8 mouse cellular contexts compared by ENCODE assay signal in the genomic region with DNA sequence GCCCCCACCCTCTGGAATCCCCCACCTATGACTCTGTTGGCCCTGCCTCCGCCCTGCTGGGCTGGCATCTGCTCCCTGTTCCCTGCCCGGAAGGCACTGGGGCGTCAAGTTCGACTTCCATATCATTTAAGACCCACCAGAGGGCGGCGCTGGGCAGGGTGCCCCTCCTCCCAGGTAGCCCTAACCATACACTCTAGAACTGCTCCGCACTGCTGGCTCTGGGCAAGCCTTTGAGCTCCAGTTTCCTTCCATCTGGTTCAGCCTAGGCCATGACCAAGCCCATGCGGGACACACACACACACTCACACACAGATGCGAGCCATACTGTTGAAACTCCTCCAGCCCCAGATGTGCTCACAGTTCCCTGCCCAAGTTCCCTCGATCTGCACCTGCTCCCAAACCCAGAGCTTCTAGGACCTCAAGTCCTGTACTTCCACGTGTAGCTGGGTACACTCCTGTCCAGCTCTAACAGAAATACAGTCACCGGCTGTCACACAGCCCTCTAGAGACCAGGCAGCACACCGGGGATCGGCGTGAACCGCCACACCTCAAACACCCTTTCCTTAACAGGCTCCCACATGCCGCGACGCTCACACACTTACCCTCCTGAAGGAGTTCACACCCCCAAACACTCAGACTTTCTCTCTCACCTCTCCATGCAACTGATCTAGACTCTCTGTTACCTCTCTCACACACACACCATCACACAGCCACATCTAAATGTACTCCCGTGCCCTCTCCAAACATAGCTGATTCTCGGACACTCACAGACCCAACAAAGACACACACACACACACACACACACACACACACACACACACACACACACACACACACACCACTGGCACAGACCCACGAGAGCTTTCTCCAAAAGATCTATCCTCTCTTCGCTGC. TPM values are rescaled to one million over a fixed set of nuclear protein-coding genes. Genes with fewer than 3 reads are reported as not detected.
DNase-seq lines count a peak whose midpoint lies in the region; ATAC-seq and TF ChIP-seq lines count a peak whose summit lies in the region.
"Had no signal": no experiment of that assay in that cellular context is flagged by ENCODE, and none has a peak within 500 bp of the region (broad histone marks: within the 10 kb centered on the region; RNA-seq: fewer than 3 reads in every experiment).

No protein-coding gene starts in this region.

- DNase-seq in stomach, postnatal 0 days (ENCODE audit: low spot score): no peak
- peak; percentile 45 for DNase-seq in limb, embryonic 10.5 days (ENCODE audit: low spot score)
- peak; percentile 58 for DNase-seq in right cerebral cortex, postnatal 4 days
- no peak for DNase-seq in c-Kit-positive CD71-positive TER-119-positive erythroid progenitor cells, embryonic 14.5 days (ENCODE audit: low spot score)

- H3K4me1 ChIP-seq in stomach, embryonic 14.5 days (ENCODE audit: control insufficient read depth, insufficient read depth, low read length): 0 out of 2 replicates have a peak, but pooled peaks cover 6% of the 10 kb centered on the region
- H3K4me1 ChIP-seq in stomach, postnatal 0 days (replicated peaks; ENCODE audit: control insufficient read depth, insufficient read depth): no peaks in the 10 kb centered on the region
- H3K4me1 ChIP-seq in embryonic facial prominence, embryonic 12.5 days: peaks cover 20% of the 10 kb centered on the region
- peaks cover 26% of the 10 kb centered on the region for H3K4me1 ChIP-seq in limb, embryonic 10.5 days
- H3K4me1 ChIP-seq: liver, embryonic 15.5 days had no signal

- peak overlapping the region; percentile 25; the same call in 1 of the 2 replicates for H3K4me3 ChIP-seq in stomach, embryonic 14.5 days (ENCODE audit: low read depth, low read length)
- no peak overlapping the region for H3K4me3 ChIP-seq in stomach, postnatal 0 days (ENCODE audit: low read depth, low read length)
- H3K4me3 ChIP-seq in embryonic facial prominence, embryonic 12.5 days: peak overlapping the region; percentile 32
- H3K4me3 ChIP-seq in limb, embryonic 10.5 days: peak overlapping the region; percentile 46
- H3K4me3 ChIP-seq: liver, embryonic 15.5 days had no signal

- no peak for TF ChIP-seq CTCF in stomach, postnatal 0 days (IDR thresholded peaks at IDR 0.05; ENCODE audit: low read depth)

- TF ChIP-seq EP300 in stomach, postnatal 0 days (optimal IDR thresholded peaks at IDR 0.05): no peak

- no peaks in the 10 kb centered on the region for H3K9me3 ChIP-seq in stomach, embryonic 14.5 days (ENCODE audit: control insufficient read depth, low read depth, low read length)
- H3K9me3 ChIP-seq in stomach, postnatal 0 days (ENCODE audit: control insufficient read depth, low read length): no peaks in the 10 kb centered on the region
- no peaks in the 10 kb centered on the region for H3K9me3 ChIP-seq in embryonic facial prominence, embryonic 12.5 days
- H3K9me3 ChIP-seq in limb, embryonic 10.5 days (replicated peaks): no peaks in the 10 kb centered on the region
- H3K9me3 ChIP-seq: liver, embryonic 15.5 days had no signal

- 5% methylated on average over 22 of the region's 23 CpGs for WGBS in stomach, embryonic 14.5 days
- WGBS in stomach, postnatal 0 days: 4% methylated on average over 23 of the region's 23 CpGs
- 5% methylated on average over 22 of the region's 23 CpGs for WGBS in embryonic facial prominence, embryonic 12.5 days
- WGBS in limb, embryonic 10.5 days: 4% methylated on average over 23 of the region's 23 CpGs

- H3K36me3 ChIP-seq in stomach, embryonic 14.5 days (ENCODE audit: control insufficient read depth, insufficient read depth, low read length): no peaks in the 10 kb centered on the region
- H3K36me3 ChIP-seq in stomach, postnatal 0 days (ENCODE audit: control insufficient read depth, insufficient read depth, low read length): no peaks in the 10 kb centered on the region
- H3K36me3 ChIP-seq in embryonic facial prominence, embryonic 12.5 days: no peaks in the 10 kb centered on the region
- H3K36me3 ChIP-seq in limb, embryonic 10.5 days: no peaks in the 10 kb centered on the region
- H3K36me3 ChIP-seq: liver, embryonic 15.5 days had no signal

- H3K27ac ChIP-seq in stomach, embryonic 14.5 days (ENCODE audit: low read length): no peak overlapping the region
- no peak overlapping the region for H3K27ac ChIP-seq in stomach, postnatal 0 days (replicated peaks)
- H3K27ac ChIP-seq in embryonic facial prominence, embryonic 12.5 days: no peak overlapping the region
- no peak overlapping the region for H3K27ac ChIP-seq in limb, embryonic 10.5 days
- H3K27ac ChIP-seq: liver, embryonic 15.5 days had no signal

- no peak overlapping the region for H3K9ac ChIP-seq in stomach, embryonic 14.5 days (replicated peaks; ENCODE audit: low read depth, low read length)
- H3K9ac ChIP-seq in stomach, postnatal 0 days (ENCODE audit: low read length): no peak overlapping the region
- H3K9ac ChIP-seq in embryonic facial prominence, embryonic 12.5 days: 0 out of 2 replicates have a peak overlapping the region, but pooled peaks have one; percentile 30
- H3K9ac ChIP-seq: liver, embryonic 15.5 days had no signal

- ATAC-seq in stomach, embryonic 14.5 days (ENCODE audit: insufficient number of reproducible peaks, insufficient read depth, low FRiP score, low read depth): no peak
- no peak for ATAC-seq in stomach, postnatal 0 days (ENCODE audit: low FRiP score, low TSS enrichment)
- ATAC-seq in embryonic facial prominence, embryonic 12.5 days (ENCODE audit: insufficient number of reproducible peaks, insufficient read depth, low FRiP score, low TSS enrichment): no peak
- ATAC-seq in megakaryocyte, adult 5-6 weeks (ENCODE audit: poor library complexity, severe bottlenecking): no peak

- H3K4me2 ChIP-seq in stomach, embryonic 14.5 days (replicated peaks; ENCODE audit: low read depth, low read length): no peak overlapping the region; the same call in 1 of the 2 replicates
- no peak overlapping the region for H3K4me2 ChIP-seq in stomach, postnatal 0 days (replicated peaks; ENCODE audit: low read depth)
- peak overlapping the region; percentile 60 for H3K4me2 ChIP-seq in embryonic facial prominence, embryonic 12.5 days (replicated peaks)
- H3K4me2 ChIP-seq: liver, embryonic 15.5 days had no signal

- H3K27me3 ChIP-seq in stomach, embryonic 14.5 days (ENCODE audit: control insufficient read depth, insufficient read depth, low read length): peaks cover 57% of the 10 kb centered on the region
- peaks cover 24% of the 10 kb centered on the region; the same call in 1 of the 2 replicates for H3K27me3 ChIP-seq in stomach, postnatal 0 days (ENCODE audit: control insufficient read depth, insufficient read depth, low read length)
- H3K27me3 ChIP-seq in embryonic facial prominence, embryonic 12.5 days: peaks cover 91% of the 10 kb centered on the region
- H3K27me3 ChIP-seq in limb, embryonic 10.5 days (ENCODE audit: low read depth, poor library complexity, severe bottlenecking): peaks cover 100% of the 10 kb centered on the region

RNA-seq across cellular contexts. Expression of a gene that starts 1.1 kb away (rescaled TPM):
- polyA plus RNA-seq in stomach, embryonic 14.5 days (2014; fragmentation: Nextera tagmentation; extraction: Ambion mirVana): 1.2 TPM in 2 replicates
- polyA plus RNA-seq in stomach, postnatal 0 days (2015; fragmentation: Nextera tagmentation; extraction: Ambion mirVana): 1.2 and 1.5 TPM in 2 replicates
- 2.9 and 3.9 TPM in 2 replicates for polyA plus RNA-seq in embryonic facial prominence, embryonic 12.5 days (2016; fragmentation: Nextera tagmentation; extraction: Ambion mirVana)
- 0.11 and 0.48 TPM in 2 replicates for polyA plus RNA-seq in limb, embryonic 10.5 days (2016; fragmentation: Nextera tagmentation; extraction: Ambion mirVana)
- total RNA-seq in megakaryocyte, adult 5-6 weeks (2015): not detected in 2 replicates
- not detected in 2 replicates for total RNA-seq in megakaryocyte, adult 5-6 weeks (2017)

Comparison
In these comparisons a context has a peak if more than half of its experiments do, and no peak if none do; other contexts are left out.
1. DNase-seq: peak in limb, embryonic 10.5 days (single experiment) and right cerebral cortex, postnatal 4 days (single experiment); none in stomach, postnatal 0 days (single experiment) and c-Kit-positive CD71-positive TER-119-positive erythroid progenitor cells, embryonic 14.5 days (single experiment).